Mouse (Mus musculus) brain, embryonic 14.5 days (tissue): ENCODE results near the gene Mitd1. TPM values are rescaled to one million over a fixed set of nuclear protein-coding genes. Genes with fewer than 3 reads are reported as not detected.
A peak's percentile ranks its signal among the peaks of the same experiment; 100 is the strongest.

Source experiments
- DNase-seq: peaks from one replicate; pipeline ENCODE4 v3.0.0-alpha.2; 2011; ENCODE audit warnings: low read depth
- CTCF ChIP-seq: fragments of 200-500 bp; IDR thresholded peaks from 2 replicates; pipeline ENCODE4 v1.5.1; 2012; ENCODE audit warnings: inconsistent platforms, mild to moderate bottlenecking, moderate library complexity, borderline replicate concordance; ENCODE audit not compliant: insufficient read depth, insufficient read length; ENCODE audit errors: extremely low read depth
- POLR2A ChIP-seq: fragments of 200-500 bp; IDR thresholded peaks from 2 replicates; pipeline ENCODE4 v1.6.1; 2012; ENCODE audit warnings: mild to moderate bottlenecking, inconsistent platforms, borderline replicate concordance; ENCODE audit not compliant: poor library complexity, insufficient read depth, insufficient read length, severe bottlenecking; ENCODE audit errors: extremely low read depth
- polyA plus RNA-seq: library from polyadenylated mRNA; depleted of rRNA; stranded (reverse); fragments of >200 nt; gene quantifications from 2 replicates; pipeline ENCODE4 v1.2.3, GENCODE M21; 2012

The Mitd1 gene
- polyA plus RNA-seq, 1 experiment = 16.5 TPM

DNA sequence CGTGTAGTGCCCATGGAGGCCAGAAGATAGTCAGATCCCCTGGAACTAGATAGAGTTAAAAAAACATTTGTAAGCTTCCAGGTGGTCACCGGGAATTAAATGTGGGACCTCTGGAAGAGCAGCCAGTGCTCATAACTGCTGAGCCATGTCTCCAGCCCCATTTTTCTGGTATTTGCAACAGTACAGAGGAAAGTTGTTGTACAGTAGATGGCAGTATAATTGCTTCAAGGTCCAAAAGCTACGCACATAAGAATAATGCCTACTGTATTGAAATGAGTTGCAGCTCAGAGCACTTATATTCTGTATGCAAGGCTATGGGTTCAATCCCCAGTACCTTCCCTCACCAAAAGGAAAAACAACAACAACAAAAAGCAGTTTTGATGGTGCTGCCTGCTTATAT is 1.2 kb upstream of the Mitd1 start:
- DNase-seq = peak; percentile 37
- TF ChIP-seq POLR2A = no peak
- TF ChIP-seq CTCF = no peak

DNA sequence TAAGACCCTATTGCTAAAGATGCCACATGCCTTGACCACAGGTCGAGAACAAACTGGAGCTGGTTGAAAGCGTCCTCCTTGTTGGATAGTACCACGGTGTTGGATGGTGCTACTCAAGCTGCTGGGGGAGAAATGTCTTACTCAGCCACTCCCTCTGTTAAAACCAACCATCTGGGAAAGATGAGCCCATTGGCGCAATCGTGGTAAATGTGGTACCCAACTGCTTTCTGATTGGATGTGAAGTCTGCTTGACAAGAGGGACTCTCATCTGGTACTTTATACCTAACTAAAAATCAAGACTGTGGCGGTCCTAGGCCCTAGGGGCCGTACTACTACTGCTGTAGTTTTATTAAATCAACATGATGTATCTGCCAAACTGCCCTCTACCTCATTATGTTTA is 1.0 kb downstream of the Mitd1 start:
- TF ChIP-seq POLR2A = no peak
- no peak for TF ChIP-seq CTCF
- DNase-seq = no peak

DNA sequence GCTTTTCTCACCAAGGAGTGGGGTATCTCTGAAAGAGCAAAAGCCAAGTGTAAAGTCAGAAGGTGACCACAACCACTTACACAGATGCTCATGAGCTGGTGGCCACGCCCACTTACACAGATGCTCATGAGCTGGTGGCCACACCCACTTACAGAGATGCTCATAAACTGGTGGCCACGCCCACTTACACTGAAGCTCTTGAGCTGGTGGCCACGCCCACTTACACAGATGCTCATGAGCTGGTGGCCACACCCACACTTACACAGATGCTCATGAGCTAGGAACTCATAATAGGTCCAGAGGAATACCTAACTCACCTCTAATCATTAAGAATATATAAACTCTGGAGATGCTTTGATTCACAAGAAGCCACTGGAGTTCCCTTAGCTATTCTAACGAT is 5.8 kb downstream of the Mitd1 start:
- no peak for DNase-seq
- TF ChIP-seq CTCF (no peak), POLR2A (no peak)

DNA sequence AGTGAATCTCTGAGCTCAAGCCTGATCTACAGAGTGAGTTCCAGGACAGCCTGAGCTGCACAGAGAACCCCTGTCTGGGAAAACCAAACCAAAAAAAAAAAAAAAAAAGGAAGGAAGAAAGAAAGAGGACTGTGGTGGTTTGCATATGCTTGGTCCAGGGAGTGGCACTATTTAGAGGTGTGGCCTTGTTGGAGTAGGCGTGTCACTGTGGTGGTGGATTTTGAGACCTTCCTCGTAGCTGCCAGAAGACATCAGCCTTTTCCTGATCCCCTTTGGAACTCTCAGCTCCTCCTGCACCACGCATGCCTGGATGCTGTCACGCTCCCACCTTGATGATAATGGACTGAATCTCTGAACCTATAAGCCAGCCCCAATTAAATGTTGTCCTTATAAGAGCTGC is 6.8 kb downstream of the Mitd1 start:
- no peak for TF ChIP-seq POLR2A
- TF ChIP-seq CTCF = no peak
- DNase-seq = no peak

DNA sequence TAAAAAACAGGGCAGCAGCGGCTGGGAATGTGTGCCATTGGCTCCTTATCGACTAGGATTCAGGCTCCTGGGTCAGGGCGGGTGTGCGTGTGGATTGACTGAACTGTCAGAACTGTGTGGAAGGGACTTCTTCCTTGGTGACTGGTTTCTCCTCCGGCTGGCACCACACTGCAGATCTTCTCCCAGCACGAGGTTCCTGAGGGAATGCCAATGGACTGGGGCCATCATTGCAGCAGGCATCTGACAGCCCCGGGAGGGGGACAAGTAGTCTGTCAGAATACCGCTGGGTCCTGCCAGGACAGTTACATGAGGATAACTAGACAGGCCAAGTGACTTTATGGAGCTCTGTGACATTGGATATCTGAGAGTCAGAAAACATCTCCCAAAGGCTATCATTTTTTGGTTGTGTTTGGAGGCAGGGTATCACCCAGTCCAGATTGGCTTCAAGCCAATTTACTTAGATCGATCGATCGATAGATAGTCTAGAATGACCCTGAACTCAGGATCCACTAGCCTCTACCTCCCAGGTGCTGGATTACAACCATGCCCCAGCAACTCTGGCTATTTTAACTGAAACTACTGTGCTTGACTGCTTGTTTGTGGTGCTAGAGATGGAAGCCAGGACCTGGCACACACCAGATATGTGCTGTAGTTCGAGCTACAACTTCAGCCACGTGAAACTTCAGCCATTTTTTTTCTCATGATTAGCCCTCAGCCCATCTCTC is 12.3 kb downstream of the Mitd1 start:
- TF ChIP-seq CTCF (no peak), POLR2A (no peak)
- DNase-seq = no peak

DNA sequence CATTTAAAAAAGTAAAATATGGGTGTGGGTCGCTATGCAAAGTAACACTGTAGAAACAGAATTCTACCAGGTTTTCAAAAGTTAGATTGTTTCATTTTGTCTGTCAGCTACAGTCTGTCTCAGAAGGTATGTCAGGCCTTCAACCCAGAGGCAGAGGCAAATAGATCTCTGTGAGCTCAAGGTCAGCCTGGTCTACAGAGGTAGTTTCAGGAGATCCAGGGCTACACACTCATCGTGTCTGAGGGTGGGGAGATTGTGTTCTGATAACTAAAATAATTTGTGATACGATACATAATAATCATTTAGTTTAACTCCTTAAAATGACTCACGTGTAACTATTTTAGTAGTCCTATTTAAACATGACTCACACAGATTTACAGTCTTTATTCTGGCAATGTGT is 17.1 kb downstream of the Mitd1 start:
- no peak for DNase-seq

DNA sequence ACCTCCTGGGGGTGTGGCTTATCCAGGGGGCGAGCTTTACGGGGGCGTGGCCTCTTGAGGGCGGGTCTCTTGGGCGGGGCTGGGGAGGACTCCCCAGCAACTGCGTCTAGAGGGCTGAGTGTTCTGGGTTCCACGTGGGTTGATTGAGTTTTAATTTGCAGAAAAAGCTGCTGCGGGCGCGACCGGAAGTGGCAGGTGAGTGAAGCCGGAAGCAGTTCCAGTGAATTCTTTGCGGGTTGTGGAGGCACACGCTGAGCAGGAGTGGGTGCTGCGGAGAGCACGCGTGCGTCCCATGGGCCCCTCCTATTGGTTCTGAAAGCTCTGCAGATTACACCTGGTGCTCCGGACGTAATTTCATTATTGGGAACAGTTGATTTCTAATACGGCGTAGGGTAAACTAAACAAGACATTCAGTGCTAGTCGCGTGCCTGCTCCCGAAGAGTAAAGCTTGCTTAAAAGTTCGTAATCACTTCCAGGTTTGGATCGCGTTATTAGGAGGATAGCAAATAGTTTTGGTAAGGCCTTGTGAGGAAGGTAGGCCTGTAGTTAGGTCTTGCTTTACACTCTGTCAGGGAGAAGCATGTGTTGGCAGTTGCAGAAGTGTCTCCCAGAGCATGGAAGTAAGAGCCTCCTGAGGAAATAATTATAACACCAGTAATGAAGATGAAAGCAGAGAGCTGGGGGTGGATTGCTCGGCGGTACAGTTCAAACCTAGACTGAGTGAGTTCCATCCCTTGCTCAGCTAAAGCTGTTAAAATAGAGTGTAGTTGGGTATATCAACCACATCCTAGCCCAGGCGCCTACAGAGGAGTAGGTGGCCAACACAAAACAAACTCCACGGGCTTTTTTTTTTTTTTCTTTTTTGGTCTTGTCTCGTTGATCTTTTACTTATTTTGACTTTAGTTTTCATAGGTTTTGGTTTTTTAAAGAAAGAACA is 17.8 kb downstream of the Mitd1 start:
- DNase-seq = peak; percentile 92
- TF ChIP-seq POLR2A (no peak), CTCF (no peak)

More for the DNA sequence above, 17.1 kb downstream of the Mitd1 start:
- no peak for TF ChIP-seq POLR2A
- no peak for TF ChIP-seq CTCF

DNA sequence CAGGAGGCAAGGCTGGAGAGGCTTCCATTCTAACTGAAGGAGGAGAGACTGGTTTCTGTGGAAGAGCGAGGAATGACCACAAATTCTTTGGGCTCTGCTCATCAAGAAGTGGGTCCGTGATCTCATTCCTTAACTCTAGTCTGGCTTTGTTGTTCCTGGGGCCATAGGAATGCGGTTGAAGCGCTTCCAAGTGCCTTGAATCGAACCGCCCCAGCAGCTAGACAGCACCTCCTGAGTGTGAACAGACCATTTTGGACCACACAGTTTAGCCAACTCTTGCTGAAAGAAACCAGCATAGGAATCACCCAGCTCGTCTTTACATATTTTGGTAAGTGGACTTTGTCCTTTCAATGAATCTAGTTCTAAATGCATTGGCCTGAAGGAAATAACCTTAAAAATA is 18.5 kb downstream of the Mitd1 start, which contains the start of gene Lipt1:
Gene Lipt1, plus strand, starts transcription at position 35 of the 400 bp plus-strand sequence.
- peak; percentile 68 for DNase-seq
- no peak for TF ChIP-seq POLR2A
- no peak for TF ChIP-seq CTCF

DNA sequence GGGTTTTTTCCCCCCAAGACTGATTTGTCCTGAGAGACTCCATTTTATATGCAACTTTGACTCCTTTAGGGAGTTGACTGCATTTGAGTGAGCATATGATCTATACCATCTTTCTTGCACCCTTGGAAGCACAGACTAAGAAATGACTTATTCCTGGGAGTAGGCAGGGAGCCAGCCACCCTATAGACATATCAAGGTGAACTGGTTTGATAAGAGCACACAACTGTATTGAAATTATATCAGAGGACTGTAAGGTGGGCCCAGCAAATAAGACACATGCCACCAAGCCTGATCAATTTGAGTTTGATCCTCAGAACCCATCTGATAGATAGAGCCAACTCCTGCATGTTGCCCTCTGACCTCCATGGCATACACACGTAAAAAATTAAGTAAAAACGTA is 20.8 kb downstream of the Mitd1 start:
- TF ChIP-seq POLR2A (no peak), CTCF (no peak)
- DNase-seq = no peak

DNA sequence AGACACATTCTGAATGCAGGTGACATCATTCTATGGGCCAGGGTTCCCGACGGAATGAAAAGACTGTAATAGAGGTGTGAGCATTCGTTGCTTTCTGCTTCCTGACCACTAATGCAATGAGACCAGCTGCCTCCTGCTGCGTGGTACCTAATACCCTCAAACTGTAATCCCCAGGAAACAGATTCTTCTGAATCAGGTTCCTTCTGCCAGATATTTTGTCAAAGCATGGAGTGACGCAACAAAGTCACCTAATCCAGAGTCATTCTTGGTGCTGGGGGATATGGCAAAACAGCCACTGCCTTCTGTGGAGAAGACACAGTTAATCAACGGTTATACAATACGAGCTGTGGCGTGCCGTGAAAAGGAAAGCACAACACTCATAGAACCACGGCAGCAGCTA is 21.6 kb downstream of the Mitd1 start:
- DNase-seq = no peak
- no peak for TF ChIP-seq POLR2A
- no peak for TF ChIP-seq CTCF

DNA sequence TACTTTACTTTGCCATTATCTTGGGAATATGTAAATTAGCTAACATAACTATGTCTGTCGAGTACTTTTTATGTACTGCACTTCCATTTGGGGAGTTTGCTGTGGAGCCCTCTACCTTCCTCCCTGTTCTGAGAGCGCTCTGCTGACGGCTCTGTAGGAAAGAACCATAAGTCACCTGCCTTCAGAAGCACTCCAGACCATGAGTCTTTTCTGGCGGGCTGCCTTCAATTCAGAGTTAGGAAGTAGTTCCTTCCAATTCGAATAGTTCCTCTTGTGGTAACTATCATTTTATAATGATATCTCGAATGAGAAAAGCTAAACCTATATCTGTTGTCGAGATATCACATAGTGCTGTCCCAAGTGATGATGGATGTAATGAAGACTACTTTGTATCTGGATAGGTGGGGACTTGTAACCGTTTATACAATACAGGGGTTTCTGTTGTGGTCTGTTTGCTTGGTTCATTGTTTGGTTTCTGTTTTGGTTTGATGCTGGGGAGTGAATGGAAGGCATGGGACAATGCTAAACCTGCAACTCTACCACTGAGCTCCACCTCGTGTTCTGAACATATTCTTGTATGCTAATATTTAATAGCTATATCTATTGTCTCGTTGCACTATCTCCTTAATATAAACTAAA is 22.4 kb downstream of the Mitd1 start:
- DNase-seq = no peak
- TF ChIP-seq CTCF (no peak), POLR2A (no peak)

DNA sequence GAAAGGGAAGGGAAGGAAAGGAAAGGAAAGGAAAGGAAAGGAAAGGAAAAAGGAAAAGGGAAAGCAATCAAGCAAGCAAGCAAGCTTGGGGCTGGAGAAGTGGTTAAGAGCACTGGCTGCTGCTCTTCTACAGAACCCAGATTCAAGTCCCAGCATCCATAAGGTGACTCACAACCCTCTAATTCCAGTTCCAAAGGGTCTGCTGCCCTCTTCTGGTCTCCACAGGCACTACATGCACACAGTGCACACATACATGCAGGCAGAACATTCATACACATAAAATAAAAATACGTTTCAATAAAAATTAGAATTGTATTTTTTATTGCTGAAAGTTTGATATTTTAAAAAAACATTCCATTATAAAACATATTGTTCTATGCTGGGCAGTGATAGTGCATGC is 23.2 kb downstream of the Mitd1 start:
- DNase-seq = peak; percentile 17
- TF ChIP-seq CTCF (peak; percentile 53; the same call in 1 of the 2 replicates), POLR2A (no peak)

DNA sequence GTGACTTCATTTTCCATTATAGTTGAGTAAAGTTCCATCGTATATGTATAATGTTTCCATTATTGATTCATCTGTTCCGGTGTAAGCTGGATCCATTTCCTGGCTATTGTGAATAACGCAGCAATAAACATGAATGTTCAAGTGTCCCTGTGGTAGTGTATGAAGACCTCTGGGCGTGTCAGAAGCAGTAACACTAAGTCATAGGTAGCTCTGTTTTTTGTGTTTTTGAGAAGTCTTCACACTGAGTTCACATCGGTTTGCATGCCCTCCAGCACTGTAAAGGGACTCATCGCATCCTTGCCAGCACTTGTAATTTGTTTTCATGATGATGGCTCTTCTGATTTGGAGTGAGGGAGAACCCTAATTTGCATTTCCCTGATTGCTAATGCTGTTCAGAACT is 23.9 kb downstream of the Mitd1 start, which contains the start of gene Tsga10:
Gene Tsga10, minus strand, starts transcription at position 144 of the 400 bp plus-strand sequence.
- TF ChIP-seq POLR2A (no peak), CTCF (no peak)
- no peak for DNase-seq
